Mouse (Mus musculus): ENCODE measurements around the gene Asz1. TPM values are rescaled to one million over a fixed set of nuclear protein-coding genes. Genes with fewer than 3 reads are reported as not detected.

Gene Asz1
- polyA plus RNA-seq, 1 experiment = not detected

- no peaks in the 10 kb centered on the region for H3K36me3 ChIP-seq (replicated peaks; ENCODE audit: low read length)
- H3K4me1 ChIP-seq = peaks cover 6% of the 10 kb centered on the region
- no peaks in the 10 kb centered on the region for H3K9me3 ChIP-seq
- no peak for TF ChIP-seq FLI1 (IDR thresholded peaks at IDR 0.05; ENCODE audit: low read length)
- H3K4me3 ChIP-seq (replicated peaks) = no peak overlapping the region
- no peaks in the 10 kb centered on the region for H3K27me3 ChIP-seq (replicated peaks)
Measured at GRCm38 (mm10) chr6:18076577-18076976, 32.3 kb downstream of the Asz1 start.

GRCm38 (mm10) chr6:18057899-18058298 is 51.0 kb downstream of the Asz1 start:
- TF ChIP-seq FLI1 (IDR thresholded peaks at IDR 0.05; ENCODE audit: low read length) (no peak), GATA1 (IDR thresholded peaks at IDR 0.05; ENCODE audit: borderline replicate concordance, low read length) (no peak)
- no peaks in the 10 kb centered on the region for H3K36me3 ChIP-seq (replicated peaks; ENCODE audit: low read length)
- H3K4me1 ChIP-seq = no peaks in the 10 kb centered on the region
- H3K27me3 ChIP-seq (replicated peaks) = no peaks in the 10 kb centered on the region
- no peaks in the 10 kb centered on the region for H3K9me3 ChIP-seq
- H3K4me3 ChIP-seq (replicated peaks) = no peak overlapping the region

- Histone ChIP-seq H3K4me1 (no peaks in the 10 kb centered on the region), H3K9me3 (0 out of 2 replicates have a peak, but pooled peaks cover 4% of the 10 kb centered on the region), H3K4me3 (replicated peaks) (no peak overlapping the region), H3K36me3 (replicated peaks; ENCODE audit: low read length) (no peaks in the 10 kb centered on the region), H3K27me3 (replicated peaks) (no peaks in the 10 kb centered on the region)
- TF ChIP-seq FLI1 (IDR thresholded peaks at IDR 0.05; ENCODE audit: low read length) = no peak
- no peak for TF ChIP-seq GATA1 (IDR thresholded peaks at IDR 0.05; ENCODE audit: borderline replicate concordance, low read length)
Measured at GRCm38 (mm10) chr6:18051702-18052101, 57.2 kb downstream of the Asz1 start.

GRCm38 (mm10) chr6:18044299-18044698 is 64.6 kb downstream of the Asz1 start:
- Histone ChIP-seq H3K9me3 (0 out of 2 replicates have a peak, but pooled peaks cover 4% of the 10 kb centered on the region), H3K4me3 (replicated peaks) (no peak overlapping the region), H3K4me1 (no peaks in the 10 kb centered on the region), H3K36me3 (replicated peaks; ENCODE audit: low read length) (no peaks in the 10 kb centered on the region), H3K27me3 (replicated peaks) (no peaks in the 10 kb centered on the region)
- no peak for TF ChIP-seq GATA1 (IDR thresholded peaks at IDR 0.05; ENCODE audit: borderline replicate concordance, low read length)
- TF ChIP-seq FLI1 (IDR thresholded peaks at IDR 0.05; ENCODE audit: low read length) = no peak

- no peaks in the 10 kb centered on the region for H3K4me1 ChIP-seq
- no peaks in the 10 kb centered on the region for H3K9me3 ChIP-seq
- TF ChIP-seq FLI1 (IDR thresholded peaks at IDR 0.05; ENCODE audit: low read length) (no peak), GATA1 (IDR thresholded peaks at IDR 0.05; ENCODE audit: borderline replicate concordance, low read length) (no peak)
- H3K36me3 ChIP-seq (replicated peaks; ENCODE audit: low read length) = no peaks in the 10 kb centered on the region
- no peaks in the 10 kb centered on the region for H3K27me3 ChIP-seq (replicated peaks)
- H3K4me3 ChIP-seq (replicated peaks) = no peak overlapping the region
Measured at GRCm38 (mm10) chr6:18043172-18043571, 65.7 kb downstream of the Asz1 start.

GRCm38 (mm10) chr6:18032271-18032670 is 76.6 kb downstream of the Asz1 start:
- Histone ChIP-seq H3K4me1 (peaks cover 27% of the 10 kb centered on the region), H3K36me3 (replicated peaks; ENCODE audit: low read length) (no peaks in the 10 kb centered on the region), H3K9me3 (no peaks in the 10 kb centered on the region), H3K27me3 (replicated peaks) (peaks cover 55% of the 10 kb centered on the region), H3K4me3 (replicated peaks) (peak overlapping the region; percentile 91)
- TF ChIP-seq FLI1 (IDR thresholded peaks at IDR 0.05; ENCODE audit: low read length) (no peak), GATA1 (IDR thresholded peaks at IDR 0.05; ENCODE audit: borderline replicate concordance, low read length) (no peak)

- H3K9me3 ChIP-seq = no peaks in the 10 kb centered on the region
- no peaks in the 10 kb centered on the region for H3K36me3 ChIP-seq (replicated peaks; ENCODE audit: low read length)
- peaks cover 27% of the 10 kb centered on the region for H3K4me1 ChIP-seq
- H3K4me3 ChIP-seq (replicated peaks) = peak overlapping the region; percentile 91
- TF ChIP-seq GATA1 (IDR thresholded peaks at IDR 0.05; ENCODE audit: borderline replicate concordance, low read length) = no peak
- TF ChIP-seq FLI1 (IDR thresholded peaks at IDR 0.05; ENCODE audit: low read length) = no peak
- H3K27me3 ChIP-seq (replicated peaks) = peaks cover 55% of the 10 kb centered on the region
Measured at GRCm38 (mm10) chr6:18031509-18032010, 77.3 kb downstream of the Asz1 start.

GRCm38 (mm10) chr6:18030868-18031508 is 77.9 kb downstream of the Asz1 start:
- no peak for TF ChIP-seq GATA1 (IDR thresholded peaks at IDR 0.05; ENCODE audit: borderline replicate concordance, low read length)
- no peak for TF ChIP-seq FLI1 (IDR thresholded peaks at IDR 0.05; ENCODE audit: low read length)
- Histone ChIP-seq H3K36me3 (replicated peaks; ENCODE audit: low read length) (no peaks in the 10 kb centered on the region), H3K9me3 (no peaks in the 10 kb centered on the region), H3K4me1 (peaks cover 27% of the 10 kb centered on the region), H3K27me3 (replicated peaks) (peaks cover 56% of the 10 kb centered on the region), H3K4me3 (replicated peaks) (peak overlapping the region; percentile 91)

GRCm38 (mm10) chr6:18029746-18030656 is 78.9 kb downstream of the Asz1 start, which contains the start of gene Wnt2:
TSS of gene Wnt2 (minus strand) at chr6:18030585.
- Histone ChIP-seq H3K27me3 (replicated peaks) (peaks cover 52% of the 10 kb centered on the region), H3K9me3 (no peaks in the 10 kb centered on the region), H3K4me1 (peaks cover 27% of the 10 kb centered on the region), H3K4me3 (replicated peaks) (peak within 1 kb of the TSS; percentile 91), H3K36me3 (replicated peaks; ENCODE audit: low read length) (no peaks in the 10 kb centered on the region)
- TF ChIP-seq GATA1 (IDR thresholded peaks at IDR 0.05; ENCODE audit: borderline replicate concordance, low read length) = no peak
- no peak for TF ChIP-seq FLI1 (IDR thresholded peaks at IDR 0.05; ENCODE audit: low read length)

Data from megakaryocyte, embryonic 14.5 days (primary cell).